In the genomic region with DNA sequence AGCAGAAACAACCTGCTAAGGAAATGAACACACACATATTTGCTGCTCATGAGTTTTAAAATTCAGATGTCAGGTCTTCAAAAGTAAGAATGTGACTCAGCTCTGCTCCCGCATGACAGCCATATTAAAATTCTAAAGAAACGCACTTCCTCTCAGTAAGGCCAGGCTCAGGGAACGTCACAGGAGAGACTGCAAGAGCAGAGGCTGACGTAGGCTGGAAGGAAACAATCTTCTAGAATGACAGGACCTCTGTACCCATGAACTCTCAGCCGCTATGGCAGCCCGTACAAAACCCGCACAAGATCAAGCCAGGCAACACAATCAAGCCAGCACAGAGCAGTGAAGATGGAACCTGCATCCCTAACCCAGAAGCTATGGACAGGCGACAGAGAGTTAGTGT, we compare ENCODE assay signal across 15 mouse cellular contexts. TPM values are rescaled to one million over a fixed set of nuclear protein-coding genes. Genes with fewer than 3 reads are reported as not detected.
DNase-seq lines count a peak whose midpoint lies in the region; ATAC-seq lines count a peak whose summit lies in the region.
"Had no signal": no experiment of that assay in that cellular context is flagged by ENCODE, and none has a peak within 500 bp of the region (broad histone marks: within the 10 kb centered on the region; RNA-seq: fewer than 3 reads in every experiment).

No protein-coding gene starts in this region.

- no peak overlapping the region for H3K9ac ChIP-seq in heart, embryonic 15.5 days
- H3K9ac ChIP-seq: embryonic facial prominence, embryonic 15.5 days; hindbrain, embryonic 15.5 days; lung, embryonic 15.5 days; midbrain, embryonic 15.5 days had no signal

- no peaks in the 10 kb centered on the region for H3K27me3 ChIP-seq in heart, embryonic 15.5 days
- H3K27me3 ChIP-seq: embryonic facial prominence, embryonic 15.5 days; hindbrain, embryonic 15.5 days; lung, embryonic 15.5 days; midbrain, embryonic 15.5 days had no signal

- H3K9me3 ChIP-seq in heart, embryonic 15.5 days (replicated peaks) = no peaks in the 10 kb centered on the region
- H3K9me3 ChIP-seq: embryonic facial prominence, embryonic 15.5 days; hindbrain, embryonic 15.5 days; lung, embryonic 15.5 days; midbrain, embryonic 15.5 days had no signal

- intact Hi-C loops in heart, postnatal 25 days (cut with DNase I) = no loop called here

- 0 out of 2 replicates have a peak, but pooled peaks have one; percentile 27 for ATAC-seq in heart, embryonic 15.5 days (replicated peaks; ENCODE audit: insufficient number of reproducible peaks, insufficient read depth, low FRiP score, low read depth)
- 0 out of 2 replicates have a peak, but pooled peaks have one; percentile 45 for ATAC-seq in common myeloid progenitor, adult 5-6 weeks (replicated peaks; ENCODE audit: low read depth, poor library complexity, severe bottlenecking)
- ATAC-seq: forebrain, embryonic 14.5 days; midbrain, embryonic 15.5 days had no signal

- no peak for DNase-seq in heart, postnatal 25 days (ENCODE audit: low spot score)
- DNase-seq in 416B (ENCODE audit: low read depth) = peak; percentile 66
- DNase-seq in lung, postnatal 10 days = peak; percentile 24
- no peak for DNase-seq in left cerebral cortex, adult 11 months (ENCODE audit: low spot score)
- DNase-seq in layer of hippocampus, postnatal 25 days (ENCODE audit: extremely low spot score in 1 of 2, low spot score in 1 of 2) = no peak
- no peak for DNase-seq in cerebellum, adult 8-10 months
- DNase-seq: cerebellum, adult 9-10 months; gastrocnemius, postnatal 25 days had no signal

- H3K4me2 ChIP-seq in heart, embryonic 15.5 days = no peak overlapping the region
- H3K4me2 ChIP-seq: embryonic facial prominence, embryonic 15.5 days; hindbrain, embryonic 15.5 days; lung, embryonic 15.5 days; midbrain, embryonic 15.5 days had no signal

- H3K27ac ChIP-seq in heart, embryonic 15.5 days = no peak overlapping the region
- H3K27ac ChIP-seq: embryonic facial prominence, embryonic 15.5 days; hindbrain, embryonic 15.5 days; lung, embryonic 15.5 days; midbrain, embryonic 15.5 days had no signal

- peaks cover 20% of the 10 kb centered on the region for H3K4me1 ChIP-seq in heart, embryonic 15.5 days (replicated peaks)
- H3K4me1 ChIP-seq: embryonic facial prominence, embryonic 15.5 days; hindbrain, embryonic 15.5 days; midbrain, embryonic 15.5 days had no signal

- no peak overlapping the region for H3K4me3 ChIP-seq in heart, embryonic 15.5 days
- H3K4me3 ChIP-seq: embryonic facial prominence, embryonic 15.5 days; hindbrain, embryonic 15.5 days; lung, embryonic 15.5 days; midbrain, embryonic 15.5 days had no signal

- WGBS in heart, embryonic 15.5 days = 74% methylated on average over 8 of the region's 8 CpGs

- H3K36me3 ChIP-seq in heart, embryonic 15.5 days = no peaks in the 10 kb centered on the region
- H3K36me3 ChIP-seq: hindbrain, embryonic 15.5 days; midbrain, embryonic 15.5 days had no signal

RNA-seq across cellular contexts. Expression of a gene that starts 31.6 kb away (rescaled TPM):
- polyA plus RNA-seq in heart, embryonic 15.5 days (2015; fragmentation: Nextera tagmentation; extraction: Ambion mirVana) = 21.8 and 23.5 TPM in 2 replicates
- total RNA-seq in heart, postnatal 25 days (2021) = 10 to 100 TPM; 16.5 to 19.8 TPM
- 47.2 and 48.6 TPM in 2 replicates for total RNA-seq in common myeloid progenitor, adult 5-6 weeks (2017)
- total RNA-seq in layer of hippocampus, postnatal 25 days (2021) = 10 to 100 TPM; 13.1 to 14.7 TPM

RNA-seq across cellular contexts. Expression of a gene that starts 52.1 kb away (rescaled TPM):
- polyA plus RNA-seq in heart, embryonic 15.5 days (2015; fragmentation: Nextera tagmentation; extraction: Ambion mirVana) = 57.2 and 58.0 TPM in 2 replicates
- total RNA-seq in heart, postnatal 25 days (2021) = 10 to 100 TPM; 47.3 to 48.6 TPM
- total RNA-seq in common myeloid progenitor, adult 5-6 weeks (2017) = 42.6 and 44.0 TPM in 2 replicates
- 10 to 100 TPM; 52.7 to 58.2 TPM for total RNA-seq in layer of hippocampus, postnatal 25 days (2021)

RNA-seq across cellular contexts. Expression of a gene that starts 52.1 kb away (rescaled TPM):
- polyA plus RNA-seq in heart, embryonic 15.5 days (2015; fragmentation: Nextera tagmentation; extraction: Ambion mirVana) = 27.2 and 33.3 TPM in 2 replicates
- total RNA-seq in heart, postnatal 25 days (2021) = 10 to 100 TPM; 18.9 to 19.2 TPM
- total RNA-seq in common myeloid progenitor, adult 5-6 weeks (2017) = 145 and 168 TPM in 2 replicates
- 10 to 100 TPM; 32.5 to 32.9 TPM for total RNA-seq in layer of hippocampus, postnatal 25 days (2021)

Comparison
In these comparisons a context has a peak if more than half of its experiments do, and no peak if none do; other contexts are left out.
1. DNase-seq: peak in 416B (single experiment) and lung, postnatal 10 days (single experiment); none in heart, postnatal 25 days (single experiment), left cerebral cortex, adult 11 months (single experiment), layer of hippocampus, postnatal 25 days (0 of 2) and cerebellum, adult 8-10 months (single experiment).